19 mouse cellular contexts compared by ENCODE assay signal in genomic region chr4:54330686-54331085, GRCm38 (mm10).
DNase-seq lines count a peak whose midpoint lies in the region; ATAC-seq and TF ChIP-seq lines count a peak whose summit lies in the region.
"Had no signal": no experiment of that assay in that cellular context is flagged by ENCODE, and none has a peak within 500 bp of the region (broad histone marks: within the 10 kb centered on the region; RNA-seq: fewer than 3 reads in every experiment).

No protein-coding gene starts in this region.

- H3K36me3 ChIP-seq in forebrain, embryonic 10.5 days (replicated peaks): no peaks in the 10 kb centered on the region
- H3K36me3 ChIP-seq in forebrain, embryonic 11.5 days (ENCODE audit: control insufficient read depth, insufficient read depth, low read length): no peaks in the 10 kb centered on the region
- H3K36me3 ChIP-seq in midbrain, postnatal 0 days (ENCODE audit: insufficient read depth, low read length): no peaks in the 10 kb centered on the region
- no peaks in the 10 kb centered on the region for H3K36me3 ChIP-seq in midbrain, embryonic 14.5 days (ENCODE audit: control insufficient read depth, insufficient read depth, low read length)
- no peaks in the 10 kb centered on the region for H3K36me3 ChIP-seq in forebrain, embryonic 13.5 days (ENCODE audit: poor library complexity, severe bottlenecking)
- no peaks in the 10 kb centered on the region for H3K36me3 ChIP-seq in stomach, postnatal 0 days (ENCODE audit: control insufficient read depth, insufficient read depth, low read length)
- H3K36me3 ChIP-seq: heart, embryonic 13.5 days; kidney, embryonic 15.5 days; limb, embryonic 15.5 days; liver, embryonic 15.5 days had no signal

- no peaks in the 10 kb centered on the region for H3K9me3 ChIP-seq in forebrain, embryonic 10.5 days
- H3K9me3 ChIP-seq in forebrain, embryonic 11.5 days (ENCODE audit: control insufficient read depth, low read length): no peaks in the 10 kb centered on the region
- H3K9me3 ChIP-seq in midbrain, postnatal 0 days (ENCODE audit: low read length): no peaks in the 10 kb centered on the region
- H3K9me3 ChIP-seq in midbrain, embryonic 14.5 days (ENCODE audit: control insufficient read depth, low read length): no peaks in the 10 kb centered on the region
- H3K9me3 ChIP-seq in forebrain, embryonic 13.5 days (replicated peaks): no peaks in the 10 kb centered on the region
- no peaks in the 10 kb centered on the region for H3K9me3 ChIP-seq in stomach, postnatal 0 days (ENCODE audit: control insufficient read depth, low read length)
- H3K9me3 ChIP-seq: heart, embryonic 13.5 days; kidney, embryonic 15.5 days; limb, embryonic 15.5 days; liver, embryonic 15.5 days had no signal

- H3K27ac ChIP-seq in forebrain, embryonic 10.5 days: peak overlapping the region; percentile 45; the same call in 1 of the 2 replicates
- no peak overlapping the region; the same call in 1 of the 2 replicates for H3K27ac ChIP-seq in forebrain, embryonic 11.5 days (ENCODE audit: low read depth, low read length)
- no peak overlapping the region for H3K27ac ChIP-seq in midbrain, postnatal 0 days (ENCODE audit: low read depth, low read length)
- no peak overlapping the region for H3K27ac ChIP-seq in midbrain, embryonic 14.5 days (replicated peaks; ENCODE audit: low read depth, low read length)
- peak overlapping the region; percentile 89 for H3K27ac ChIP-seq in forebrain, embryonic 13.5 days
- H3K27ac ChIP-seq in stomach, postnatal 0 days (replicated peaks): no peak overlapping the region
- H3K27ac ChIP-seq: kidney, embryonic 15.5 days; limb, embryonic 15.5 days; liver, embryonic 15.5 days had no signal

- peak; percentile 50 for TF ChIP-seq CTCF in midbrain, postnatal 0 days (IDR thresholded peaks at IDR 0.05)
- peak; percentile 27 for TF ChIP-seq CTCF in stomach, postnatal 0 days (IDR thresholded peaks at IDR 0.05; ENCODE audit: low read depth)

- WGBS in forebrain, embryonic 10.5 days: 87% methylated on average over 3 of the region's 3 CpGs
- 90% methylated on average over 3 of the region's 3 CpGs for WGBS in forebrain, embryonic 11.5 days
- WGBS in midbrain, postnatal 0 days: 75% methylated on average over 3 of the region's 3 CpGs
- 76% methylated on average over 3 of the region's 3 CpGs for WGBS in midbrain, embryonic 14.5 days
- 67% methylated on average over 3 of the region's 3 CpGs for WGBS in forebrain, embryonic 13.5 days
- 80% methylated on average over 3 of the region's 3 CpGs for WGBS in stomach, postnatal 0 days

- H3K4me2 ChIP-seq in forebrain, embryonic 11.5 days (ENCODE audit: low read depth, low read length, severe bottlenecking): no peak overlapping the region
- no peak overlapping the region for H3K4me2 ChIP-seq in midbrain, postnatal 0 days (ENCODE audit: low read depth, low read length, poor library complexity, severe bottlenecking)
- no peak overlapping the region for H3K4me2 ChIP-seq in midbrain, embryonic 14.5 days (ENCODE audit: low read length)
- H3K4me2 ChIP-seq in forebrain, embryonic 13.5 days: no peak overlapping the region
- H3K4me2 ChIP-seq in stomach, postnatal 0 days (replicated peaks; ENCODE audit: low read depth): no peak overlapping the region
- H3K4me2 ChIP-seq: kidney, embryonic 15.5 days; liver, embryonic 15.5 days had no signal

- H3K27me3 ChIP-seq in forebrain, embryonic 10.5 days (ENCODE audit: poor library complexity, severe bottlenecking): no peaks in the 10 kb centered on the region
- no peaks in the 10 kb centered on the region for H3K27me3 ChIP-seq in forebrain, embryonic 11.5 days (ENCODE audit: control insufficient read depth, insufficient read depth, low read length)
- H3K27me3 ChIP-seq in midbrain, postnatal 0 days (ENCODE audit: insufficient read depth, low read length): no peaks in the 10 kb centered on the region
- no peaks in the 10 kb centered on the region for H3K27me3 ChIP-seq in midbrain, embryonic 14.5 days (ENCODE audit: control insufficient read depth, insufficient read depth, low read length)
- H3K27me3 ChIP-seq in forebrain, embryonic 13.5 days: no peaks in the 10 kb centered on the region
- H3K27me3 ChIP-seq in stomach, postnatal 0 days (ENCODE audit: control insufficient read depth, insufficient read depth, low read length): no peaks in the 10 kb centered on the region
- H3K27me3 ChIP-seq: heart, embryonic 13.5 days; kidney, embryonic 15.5 days; limb, embryonic 15.5 days; liver, embryonic 15.5 days had no signal

- ATAC-seq in forebrain, embryonic 11.5 days (replicated peaks; ENCODE audit: low FRiP score): no peak
- ATAC-seq in midbrain, postnatal 0 days (ENCODE audit: low FRiP score): no peak
- ATAC-seq in midbrain, embryonic 14.5 days (ENCODE audit: low FRiP score, low TSS enrichment): no peak
- ATAC-seq in forebrain, embryonic 13.5 days: no peak
- ATAC-seq in stomach, postnatal 0 days (ENCODE audit: low FRiP score, low TSS enrichment): no peak
- ATAC-seq: CD4-positive, CD25-positive, alpha-beta regulatory T cell, adult 4 months had no signal

- H3K4me3 ChIP-seq in forebrain, embryonic 10.5 days: no peak overlapping the region
- H3K4me3 ChIP-seq in forebrain, embryonic 11.5 days (ENCODE audit: low read depth, low read length): no peak overlapping the region
- H3K4me3 ChIP-seq in midbrain, postnatal 0 days (ENCODE audit: low read depth, low read length): no peak overlapping the region
- no peak overlapping the region for H3K4me3 ChIP-seq in midbrain, embryonic 14.5 days (replicated peaks; ENCODE audit: low read depth, low read length)
- H3K4me3 ChIP-seq in forebrain, embryonic 13.5 days: no peak overlapping the region
- H3K4me3 ChIP-seq in stomach, postnatal 0 days (ENCODE audit: low read depth, low read length): no peak overlapping the region
- H3K4me3 ChIP-seq: heart, embryonic 13.5 days; kidney, embryonic 15.5 days; limb, embryonic 15.5 days; liver, embryonic 15.5 days had no signal

- peaks cover 37% of the 10 kb centered on the region for H3K4me1 ChIP-seq in forebrain, embryonic 10.5 days
- peaks cover 3% of the 10 kb centered on the region; the same call in 1 of the 2 replicates for H3K4me1 ChIP-seq in forebrain, embryonic 11.5 days (replicated peaks; ENCODE audit: control insufficient read depth, insufficient read depth, low read length)
- H3K4me1 ChIP-seq in midbrain, postnatal 0 days (ENCODE audit: insufficient read depth, low read length): no peaks in the 10 kb centered on the region; the same call in 1 of the 2 replicates
- H3K4me1 ChIP-seq in midbrain, embryonic 14.5 days (ENCODE audit: control insufficient read depth, insufficient read depth, low read length): peaks cover 24% of the 10 kb centered on the region; the same call in 1 of the 2 replicates
- H3K4me1 ChIP-seq in forebrain, embryonic 13.5 days: peaks cover 61% of the 10 kb centered on the region
- H3K4me1 ChIP-seq in stomach, postnatal 0 days (replicated peaks; ENCODE audit: control insufficient read depth, insufficient read depth): peaks cover 6% of the 10 kb centered on the region; the same call in 1 of the 2 replicates
- H3K4me1 ChIP-seq: kidney, embryonic 15.5 days; liver, embryonic 15.5 days had no signal

- no peak for DNase-seq in forebrain, embryonic 10.5 days (ENCODE audit: extremely low spot score, low spot score)
- no peak for DNase-seq in forebrain, embryonic 11.5 days (ENCODE audit: low spot score)
- peak; percentile 27 for DNase-seq in midbrain, postnatal 0 days (ENCODE audit: low spot score)
- DNase-seq in midbrain, embryonic 14.5 days: no peak
- no peak for DNase-seq in stomach, postnatal 0 days (ENCODE audit: low spot score)
- DNase-seq in urinary bladder, postnatal 36 days (ENCODE audit: low spot score in 2 of 2): no peak
- DNase-seq in right cerebral cortex, postnatal 36 days (ENCODE audit: low spot score in 2 of 2): no peak
- DNase-seq: adrenal gland, postnatal 14 days; cerebellum, adult 11 months; gastrocnemius, adult 2 months; heart, postnatal 36 days; lung, postnatal 10 days; thymus, postnatal 36 days had no signal

- TF ChIP-seq EP300 in stomach, postnatal 0 days (optimal IDR thresholded peaks at IDR 0.05): no peak

- H3K9ac ChIP-seq in forebrain, embryonic 11.5 days (ENCODE audit: low read length): no peak overlapping the region
- no peak overlapping the region for H3K9ac ChIP-seq in midbrain, postnatal 0 days (replicated peaks; ENCODE audit: low read length, poor library complexity, severe bottlenecking)
- H3K9ac ChIP-seq in midbrain, embryonic 14.5 days (replicated peaks; ENCODE audit: low read length): no peak overlapping the region
- no peak overlapping the region for H3K9ac ChIP-seq in forebrain, embryonic 13.5 days
- H3K9ac ChIP-seq in stomach, postnatal 0 days (ENCODE audit: low read length): no peak overlapping the region
- H3K9ac ChIP-seq: kidney, embryonic 15.5 days; limb, embryonic 15.5 days; liver, embryonic 15.5 days had no signal

Comparison
In these comparisons a context has a peak if more than half of its experiments do, and no peak if none do; other contexts are left out.
1. H3K27ac ChIP-seq: peak in forebrain, embryonic 10.5 days (single experiment) and forebrain, embryonic 13.5 days (single experiment); none in forebrain, embryonic 11.5 days (single experiment), midbrain, postnatal 0 days (single experiment), midbrain, embryonic 14.5 days (single experiment) and stomach, postnatal 0 days (single experiment).